Mouse (Mus musculus): Measurements from ENCODE around the gene Gm10999. TPM values are rescaled to one million over a fixed set of nuclear protein-coding genes. Genes with fewer than 3 reads are reported as not detected.
"Not testable (repeated sequence)": the region's sequence is repeated elsewhere in the genome, so short reads cannot be mapped to it uniquely, and the experiment has no call there.

Gm10999 gene
- not detected in 2 replicates for polyA plus RNA-seq (2012; rRNA removed)

DNA sequence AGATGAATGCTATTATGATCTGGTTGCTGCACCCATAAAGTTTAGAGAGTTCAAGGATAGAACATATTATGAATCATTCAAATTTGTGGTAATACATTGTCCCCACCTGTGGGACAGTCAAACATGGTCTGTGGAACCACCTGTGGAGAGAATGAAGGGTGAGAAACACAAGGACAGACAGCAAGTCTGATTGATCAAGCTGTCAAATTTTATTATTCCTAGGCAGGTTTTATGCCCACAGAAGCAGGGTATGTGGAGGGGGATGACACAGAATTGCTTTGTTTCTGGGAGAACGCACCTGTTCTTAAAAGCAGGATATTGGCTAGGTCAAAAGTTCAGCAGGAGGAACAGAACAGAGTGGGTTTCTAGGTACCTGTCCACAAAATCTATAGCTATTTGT, at the start of gene Gm10999:
Gene Gm10999 (minus strand): TSS at position 101 of the 400 bp plus-strand sequence.
- DNase-seq (ENCODE audit: low spot score) = no peak

GRCm38 (mm10) chr8:129133475-129133874, 2.0 kb upstream of the Gm10999 start:
- no peak for DNase-seq (ENCODE audit: low spot score)

GRCm38 (mm10) chr8:129115761-129116160, 15.7 kb downstream of the Gm10999 start:
- DNase-seq (ENCODE audit: low spot score) = not testable (repeated sequence)

Other genes with a start within 250 kb of the Gm10999 start
- gene Ccdc7a, start 66.1 kb downstream of the Gm10999 start, polyA plus RNA-seq (2012; rRNA removed) = not detected in 2 replicates
- gene Ccdc7b, start 64.5 kb downstream of the Gm10999 start, polyA plus RNA-seq (2012; rRNA removed) = not detected in 2 replicates
- gene 2610044O15Rik8, start 102.7 kb upstream of the Gm10999 start, polyA plus RNA-seq (2012; rRNA removed) = 16.8 and 21.9 TPM in 2 replicates

All from urinary bladder, adult 2 months (tissue).